7 mouse cellular contexts compared by ENCODE assay signal in genomic region chr10:120422050-120422449, GRCm38 (mm10). TPM values are rescaled to one million over a fixed set of nuclear protein-coding genes. Genes with fewer than 3 reads are reported as not detected.
DNase-seq lines count a peak whose midpoint lies in the region; ATAC-seq and TF ChIP-seq lines count a peak whose summit lies in the region.

No protein-coding gene starts in this region.

- H3K27ac ChIP-seq in bone marrow macrophage, adult 2 months (ENCODE audit: insufficient read depth, low read depth, low read length): peak overlapping the region; percentile 84
- H3K27ac ChIP-seq in embryonic facial prominence, embryonic 12.5 days: peak overlapping the region; percentile 82

- intact Hi-C loops in left cerebral cortex, postnatal 14 days (cut with DNase I): no loop called here

- no peak overlapping the region for H3K4me2 ChIP-seq in embryonic facial prominence, embryonic 12.5 days (replicated peaks)
- peak overlapping the region; percentile 78 for H3K4me2 ChIP-seq in myocyte (ENCODE audit: low read depth)

- H3K79me2 ChIP-seq in myocyte (ENCODE audit: control insufficient read depth, insufficient read depth): peaks cover 48% of the 10 kb centered on the region

- DNase-seq in heart, adult 11 months: peak; percentile 99
- DNase-seq in kidney, adult 18-20 months: peak; percentile 72
- DNase-seq in left cerebral cortex, postnatal 14 days (ENCODE audit: low spot score in 2 of 2): peak; percentile 64 to 81
- DNase-seq in c-Kit-positive CD71-positive TER-119-positive erythroid progenitor cells, embryonic 14.5 days (ENCODE audit: low spot score): no peak

- WGBS in embryonic facial prominence, embryonic 12.5 days: 33% methylated on average over 10 of the region's 10 CpGs

- TF ChIP-seq CTCF in bone marrow macrophage, adult 2 months (IDR thresholded peaks at IDR 0.05; ENCODE audit: low read depth, low read length): no peak

- no peak overlapping the region for H3ac ChIP-seq in myocyte (ENCODE audit: control insufficient read depth, insufficient read length)

- H3K4me1 ChIP-seq in bone marrow macrophage, adult 2 months (ENCODE audit: control insufficient read depth, insufficient read depth, low read length): peaks cover 46% of the 10 kb centered on the region
- H3K4me1 ChIP-seq in embryonic facial prominence, embryonic 12.5 days: peaks cover 72% of the 10 kb centered on the region

- H3K36me3 ChIP-seq in embryonic facial prominence, embryonic 12.5 days: peaks cover 12% of the 10 kb centered on the region; the same call in 1 of the 2 replicates
- H3K36me3 ChIP-seq in myocyte (ENCODE audit: control insufficient read depth, insufficient read depth): peaks cover 4% of the 10 kb centered on the region

- no peaks in the 10 kb centered on the region for H3K27me3 ChIP-seq in embryonic facial prominence, embryonic 12.5 days
- H3K27me3 ChIP-seq in myocyte (ENCODE audit: control insufficient read depth, insufficient read depth, insufficient read length): no peaks in the 10 kb centered on the region

- TF ChIP-seq POLR2A in bone marrow macrophage, adult 2 months (IDR thresholded peaks at IDR 0.05; ENCODE audit: borderline replicate concordance, low read depth, low read length): no peak
- no peak for TF ChIP-seq POLR2A in myocyte (IDR thresholded peaks at IDR 0.05; ENCODE audit: insufficient read length, low read depth)

- H3K9me3 ChIP-seq in embryonic facial prominence, embryonic 12.5 days: no peaks in the 10 kb centered on the region

- ATAC-seq in embryonic facial prominence, embryonic 12.5 days (ENCODE audit: insufficient number of reproducible peaks, insufficient read depth, low FRiP score, low TSS enrichment): peak; percentile 62; the same call in 1 of the 2 replicates

- H3K4me3 ChIP-seq in bone marrow macrophage, adult 2 months (ENCODE audit: insufficient read depth, low read length): peak overlapping the region; percentile 25
- H3K4me3 ChIP-seq in embryonic facial prominence, embryonic 12.5 days: no peak overlapping the region
- no peak overlapping the region for H3K4me3 ChIP-seq in myocyte

- no peak overlapping the region for H3K9ac ChIP-seq in embryonic facial prominence, embryonic 12.5 days

TF ChIP-seq in myocyte, 11 proteins besides CTCF, POLR2A, EP300 and RAD21:
- TF ChIP-seq USF1 (IDR thresholded peaks at IDR 0.05; ENCODE audit: low read depth) (peak; percentile 97), POLR2AphosphoS2 (IDR thresholded peaks at IDR 0.05; ENCODE audit: insufficient read length, low read depth) (no peak), TCF12 (IDR thresholded peaks at IDR 0.05; ENCODE audit: insufficient read depth, poor library complexity, severe bottlenecking) (peak; percentile 12), MYOG (IDR thresholded peaks at IDR 0.05; ENCODE audit: control insufficient read depth in 1 of 3, insufficient read depth in 1 of 3, insufficient read length in 2 of 3, low read depth in 2 of 3) (no peak), MAX (IDR thresholded peaks at IDR 0.05; ENCODE audit: low read depth) (peak; percentile 25)
TF ChIP-seq in myocyte: peak in this region for 3.

RNA-seq across cellular contexts. Expression of gene Hmga2, which starts 54.2 kb away (rescaled TPM):
- polyA plus RNA-seq in bone marrow macrophage, adult 2 months (2012; ENCODE audit: insufficient read depth, insufficient read length, missing spikeins): 1.8 and 2.7 TPM in 2 replicates
- 89.2 and 100 TPM in 2 replicates for polyA plus RNA-seq in embryonic facial prominence, embryonic 12.5 days (2016; fragmentation: Nextera tagmentation; extraction: Ambion mirVana)
- total RNA-seq in left cerebral cortex, postnatal 14 days (2021): under 1 TPM in 1 of 2 experiments, not detected in 1; 0.11 TPM
- 4.3 TPM for polyA plus RNA-seq in myocyte (2012; fragmentation: generic; extraction: Trizol)

Comparison
In these comparisons a context has a peak if more than half of its experiments do, and no peak if none do; other contexts are left out.
1. RNA of gene Hmga2, which starts 54.2 kb away (polyA plus RNA-seq): 89.2 to 100 TPM in embryonic facial prominence, embryonic 12.5 days; 4.3 TPM in myocyte (single experiment) and 1.8 to 2.7 TPM in bone marrow macrophage, adult 2 months; every median in the first group is over 10 times any median in the second.